Mouse (Mus musculus) heart, postnatal 14 days (tissue): ENCODE measurements around the gene Ldb2. TPM values are rescaled to one million over a fixed set of nuclear protein-coding genes. Genes with fewer than 3 reads are reported as not detected.
A peak's percentile ranks its signal among the peaks of the same experiment; 100 is the strongest.

Experiments used
- DNase-seq, 2 experiments: peaks; one replicate each; pipeline ENCODE4 v3.0.0; 2021 to 2022
- intact Hi-C: fragments of 180-260 bp; cut with DNase I; formaldehyde crosslinking; loops from one replicate; pipeline ENCODE4 v1.15.1; 2025
- total RNA-seq, 2 experiments: library from RNA; stranded (reverse); gene quantifications; 2 replicates each; pipeline ENCODE4 v1.2.3; 2021

The Ldb2 gene
- total RNA-seq, 2 experiments from 2014 or later, result 12.7 to 14.4 TPM

DNA sequence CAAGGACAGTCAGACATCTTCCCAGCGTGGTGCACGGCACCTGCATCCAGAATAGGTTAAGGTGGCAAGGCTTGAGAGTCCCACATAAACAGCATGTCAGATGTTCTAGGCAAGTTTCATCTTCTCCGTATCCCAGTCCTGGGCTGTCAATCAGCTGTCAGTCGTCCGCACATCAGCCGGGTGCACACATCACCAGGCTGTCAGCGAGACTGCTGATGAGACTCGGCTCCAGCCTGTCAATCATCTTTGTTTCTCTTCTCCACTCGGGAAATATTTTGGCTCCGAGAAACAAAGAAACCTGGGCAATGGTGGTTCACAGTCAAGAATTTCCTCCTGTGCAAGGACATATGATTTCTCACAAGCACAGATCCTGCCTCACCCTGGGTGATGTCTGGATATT lies 132.1 kb downstream of the Ldb2 start:
- intact Hi-C loops, result no loop called here
- DNase-seq, result no peak

DNA sequence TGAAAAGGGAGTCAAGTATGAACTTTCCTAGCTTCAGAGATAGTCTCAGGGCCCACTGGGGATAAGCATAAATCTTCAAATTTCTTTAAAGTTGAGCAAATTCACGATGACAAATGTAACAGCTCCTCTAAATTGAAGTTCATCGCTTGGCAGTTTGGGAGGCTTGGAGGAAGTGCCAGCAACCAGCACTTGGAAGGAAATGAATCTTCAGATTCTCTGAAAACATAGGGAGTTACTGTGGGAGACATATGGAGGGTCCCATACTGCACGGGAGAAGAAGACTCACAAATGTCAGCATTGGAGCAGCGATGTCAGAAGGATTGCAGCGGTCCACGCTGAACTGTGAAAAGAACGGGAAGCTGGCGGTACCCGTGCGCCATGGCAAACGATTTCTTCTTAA lies 139.8 kb downstream of the Ldb2 start:
- no peak for DNase-seq
- intact Hi-C loops, result no loop called here

DNA sequence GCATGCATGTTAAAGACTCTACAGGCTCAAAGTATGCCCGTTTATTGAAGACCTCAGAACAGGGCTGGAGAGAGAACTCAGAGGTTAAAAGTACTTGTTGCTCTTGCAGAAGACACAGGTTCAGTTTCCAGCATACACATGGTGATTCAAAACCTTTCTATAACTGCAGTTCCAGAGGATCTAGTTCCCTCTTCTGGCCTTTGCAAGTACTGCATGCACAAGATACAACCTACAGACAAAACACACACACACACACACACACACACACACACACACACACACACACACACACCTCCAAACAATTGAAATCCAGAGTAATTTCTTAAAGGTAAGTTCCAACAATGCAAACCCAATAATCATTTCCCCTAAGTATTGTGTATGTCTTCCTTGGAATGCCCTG lies 142.8 kb downstream of the Ldb2 start:
- intact Hi-C loops, result no loop called here

DNA sequence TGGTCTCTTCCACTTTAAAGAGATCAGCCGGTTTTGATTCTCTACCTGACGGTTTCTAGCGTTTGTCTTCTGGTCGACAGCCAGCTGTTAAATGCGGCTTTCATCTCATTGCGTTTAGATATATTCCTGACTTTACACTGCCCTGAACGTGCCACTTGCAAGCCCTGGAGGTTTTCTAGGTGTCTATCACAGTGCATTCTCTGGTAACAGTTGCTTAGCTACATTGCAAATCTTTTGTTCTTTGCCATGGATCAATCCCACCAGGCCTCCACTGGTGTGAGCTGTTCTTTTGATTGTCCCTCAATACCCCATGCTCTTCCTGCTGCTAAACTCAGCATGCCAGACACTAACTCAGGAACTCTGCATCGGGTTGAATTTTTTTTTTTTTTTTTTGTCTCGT lies 145.1 kb downstream of the Ldb2 start:
- intact Hi-C loops, result no loop called here
- no peak for DNase-seq

More for the DNA sequence above, 142.8 kb downstream of the Ldb2 start:
- no peak for DNase-seq

DNA sequence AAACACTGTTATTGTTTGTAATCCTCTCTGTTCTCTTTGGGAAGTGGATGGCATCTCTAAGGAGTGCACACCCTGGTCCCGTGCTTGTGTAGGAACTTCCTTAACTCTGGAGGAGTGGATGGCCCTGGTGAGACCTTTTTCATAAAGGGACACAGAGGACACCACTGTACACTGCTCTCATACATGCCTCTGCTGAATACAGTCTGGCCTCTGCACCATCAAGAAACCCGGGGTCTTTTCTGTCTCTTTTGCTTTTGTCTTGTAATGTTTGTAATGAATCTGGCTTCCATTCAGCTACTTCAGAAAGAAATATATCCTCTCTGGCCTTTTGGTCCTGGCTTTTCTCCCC lies 152.7 kb downstream of the Ldb2 start:
- intact Hi-C loops, result no loop called here
- no peak for DNase-seq

DNA sequence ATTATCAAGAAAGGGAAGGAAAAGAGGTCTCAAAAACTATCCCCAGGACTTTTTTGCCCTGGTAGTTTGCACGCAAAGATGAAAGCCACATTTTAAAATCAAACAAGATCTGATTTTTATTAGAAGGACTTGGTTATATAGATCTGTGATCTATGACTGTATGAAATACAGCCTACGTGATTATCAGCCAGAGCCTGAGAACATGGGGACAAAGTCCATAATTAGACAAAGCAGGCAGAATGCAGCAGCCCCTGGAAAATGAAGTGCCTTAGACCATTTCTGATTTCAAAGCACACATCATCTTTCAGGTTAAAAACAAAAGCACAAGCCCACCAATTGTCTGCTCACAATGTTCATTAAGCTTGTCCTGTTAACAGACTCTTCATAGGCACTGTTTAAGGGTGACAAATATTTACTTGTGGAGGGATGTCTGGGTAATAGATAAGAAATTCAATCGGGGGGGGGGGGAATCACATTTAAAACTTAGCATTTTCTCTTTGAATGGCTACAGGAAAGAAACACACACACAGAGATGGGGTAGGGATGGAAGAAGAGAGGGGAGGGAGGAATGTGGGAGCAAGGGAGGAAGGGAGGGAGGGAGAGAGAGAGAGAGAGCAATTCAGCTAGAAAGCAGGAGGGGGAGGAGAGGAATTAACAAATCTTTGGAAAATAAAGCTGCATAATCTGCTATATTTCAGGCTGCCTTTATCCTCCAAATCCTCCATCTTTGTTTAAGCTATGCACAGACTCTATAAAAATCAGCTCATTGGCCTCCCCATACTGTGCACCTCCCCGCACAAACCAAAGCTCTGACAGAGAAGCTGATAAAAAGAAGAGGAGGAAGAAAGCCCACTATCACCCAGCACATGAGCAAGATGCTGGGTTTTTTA lies 153.3 kb downstream of the Ldb2 start:
- intact Hi-C loops, result no loop called here
- DNase-seq, result no peak

DNA sequence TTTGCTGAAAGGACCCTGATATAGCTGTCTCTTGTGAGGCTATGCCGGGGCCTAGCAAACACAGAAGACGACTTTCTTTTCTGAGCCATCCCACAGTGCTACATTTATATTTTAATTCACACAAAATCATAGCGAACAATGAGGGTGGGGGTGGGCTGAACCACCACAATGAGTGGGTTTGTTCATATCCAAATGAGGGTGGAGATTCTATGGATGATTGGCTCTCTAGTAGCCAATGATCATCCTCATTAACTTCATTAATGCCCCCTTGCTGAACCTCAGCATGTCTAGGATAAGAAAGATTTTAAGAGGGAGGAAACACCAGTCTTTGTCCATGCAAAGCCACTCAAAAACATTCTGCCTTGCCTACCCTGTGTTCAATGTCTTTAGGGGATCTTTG lies 156.4 kb downstream of the Ldb2 start:
- DNase-seq, result no peak
- intact Hi-C loops, result no loop called here

DNA sequence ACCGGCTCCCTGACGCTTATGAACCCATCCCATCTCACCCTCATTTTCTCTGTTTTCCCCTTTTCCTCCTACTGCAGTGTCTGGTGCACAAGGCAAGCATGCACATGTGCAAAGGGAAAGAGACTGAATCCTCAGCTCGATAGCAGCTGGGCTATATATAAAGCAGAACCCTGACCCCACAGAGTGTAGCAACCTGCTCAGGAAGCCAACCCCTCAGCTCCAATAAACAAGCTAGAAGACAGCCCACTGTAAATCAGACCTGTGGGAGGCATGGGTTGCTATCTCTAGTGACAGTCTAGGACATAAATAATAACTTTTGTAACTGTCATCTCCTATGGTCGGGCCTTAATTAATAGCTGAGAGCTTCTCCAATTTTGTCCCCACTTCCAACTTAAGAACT lies 158.4 kb downstream of the Ldb2 start:
- DNase-seq, result no peak

DNA sequence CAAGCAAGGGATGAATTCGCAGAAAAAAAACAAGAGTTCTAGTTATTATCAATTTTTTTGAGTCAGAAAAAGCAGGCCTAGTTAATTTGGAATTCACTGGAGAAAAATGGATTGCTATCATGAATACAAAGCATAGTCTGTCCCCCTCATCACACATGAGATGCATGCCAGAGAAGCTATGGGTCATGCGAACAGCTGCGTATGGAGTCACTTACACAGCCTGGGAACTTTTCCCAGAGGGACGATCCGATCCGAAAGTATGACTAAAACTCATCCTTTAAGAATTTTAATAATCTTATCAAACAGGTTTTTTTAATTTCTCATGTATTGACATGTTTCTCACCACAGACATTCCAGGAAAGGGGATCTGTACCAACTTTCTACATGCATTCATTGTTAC lies 163.9 kb downstream of the Ldb2 start:
- peak in 1 of 2 experiments; percentile 9 for DNase-seq
- intact Hi-C loops, result no loop called here

More for the DNA sequence above, 158.4 kb downstream of the Ldb2 start:
- intact Hi-C loops, result no loop called here

DNA sequence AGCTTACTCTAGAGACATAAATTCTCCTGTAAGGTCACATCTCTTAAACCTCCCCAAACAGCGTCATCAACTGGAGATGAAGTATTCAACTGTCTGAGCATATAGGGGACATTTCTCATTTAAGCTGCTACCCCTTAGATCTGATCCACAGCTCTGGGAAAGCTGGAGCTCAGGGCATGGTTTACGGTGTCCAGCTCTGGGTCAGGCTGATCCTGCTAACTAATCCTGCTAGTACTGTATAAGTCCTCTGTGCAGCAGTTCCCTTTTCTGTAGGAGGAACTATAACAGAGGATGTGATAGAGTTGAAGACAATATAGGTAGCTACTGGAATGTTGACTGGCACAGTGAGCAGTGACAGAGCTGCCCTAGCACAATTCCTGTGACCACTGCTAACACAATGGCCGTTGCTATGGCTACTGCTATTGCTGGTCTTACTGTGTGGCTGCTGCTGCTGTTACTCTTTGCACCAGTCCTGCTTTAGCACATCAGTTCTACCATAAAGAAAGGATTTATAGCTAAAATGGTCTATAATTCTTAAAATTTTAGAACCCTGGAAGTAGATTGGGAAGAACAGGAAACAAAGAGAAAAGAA lies 170.3 kb downstream of the Ldb2 start:
- intact Hi-C loops, result no loop called here
- DNase-seq, result no peak

DNA sequence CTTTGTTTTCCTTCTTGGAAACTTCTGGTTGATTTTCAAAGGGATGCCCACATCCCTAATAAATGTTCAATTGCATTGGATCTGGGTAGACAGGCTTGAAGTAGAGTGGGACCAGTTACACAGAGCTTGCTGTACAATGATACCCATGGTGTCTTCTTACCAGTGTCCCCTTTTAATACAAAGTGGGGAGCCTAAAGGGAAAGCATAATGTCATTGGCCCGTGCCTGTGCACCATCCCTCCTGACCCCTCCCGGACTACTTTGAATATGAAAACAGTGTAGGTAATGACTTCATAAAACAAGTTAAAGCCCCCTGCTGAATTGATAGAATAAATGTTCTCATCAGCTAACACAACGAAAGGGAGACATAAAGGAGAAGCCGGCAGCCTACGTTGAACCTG lies 172.0 kb downstream of the Ldb2 start:
- intact Hi-C loops, result no loop called here
- no peak for DNase-seq

DNA sequence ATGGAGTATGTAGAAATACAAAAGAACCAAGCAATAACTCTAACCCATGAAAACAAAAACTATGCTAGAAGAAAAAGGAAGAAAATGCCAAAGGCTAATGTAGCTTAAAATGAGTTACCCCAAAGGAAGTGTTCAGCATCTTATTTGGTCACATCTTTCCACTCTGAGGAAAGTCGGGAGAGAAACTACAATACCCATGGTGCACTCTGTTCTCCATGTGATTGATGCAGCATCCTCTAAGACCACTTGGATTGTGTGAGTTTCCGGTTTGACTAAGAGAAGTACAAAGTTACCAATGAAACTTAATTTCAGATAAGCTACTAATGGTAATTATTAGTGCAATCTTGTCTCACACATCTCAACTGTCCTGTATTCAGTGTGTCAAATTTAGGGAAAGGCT lies 172.6 kb downstream of the Ldb2 start:
- no peak for DNase-seq
- intact Hi-C loops, result no loop called here

DNA sequence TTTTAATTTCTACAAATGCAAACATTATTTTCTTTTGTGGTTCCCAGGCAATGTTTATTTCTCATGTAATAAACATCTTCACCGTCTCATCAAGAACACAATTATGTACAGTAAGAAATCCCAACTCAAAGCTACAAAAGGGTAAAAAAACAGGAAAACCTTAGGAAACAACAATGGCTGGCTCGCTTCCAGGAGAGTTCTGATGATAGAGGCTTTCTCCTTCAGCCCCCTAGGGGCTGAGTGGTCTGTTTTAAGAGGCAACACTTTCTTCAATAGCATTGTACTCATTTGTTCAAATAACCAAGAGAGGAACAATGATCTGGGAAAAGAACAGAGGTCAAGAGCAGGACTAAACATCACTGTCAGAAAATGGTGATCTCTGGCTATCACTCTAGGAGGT lies 173.4 kb downstream of the Ldb2 start:
- intact Hi-C loops, result no loop called here
- DNase-seq, result peak; percentile 63 to 70

DNA sequence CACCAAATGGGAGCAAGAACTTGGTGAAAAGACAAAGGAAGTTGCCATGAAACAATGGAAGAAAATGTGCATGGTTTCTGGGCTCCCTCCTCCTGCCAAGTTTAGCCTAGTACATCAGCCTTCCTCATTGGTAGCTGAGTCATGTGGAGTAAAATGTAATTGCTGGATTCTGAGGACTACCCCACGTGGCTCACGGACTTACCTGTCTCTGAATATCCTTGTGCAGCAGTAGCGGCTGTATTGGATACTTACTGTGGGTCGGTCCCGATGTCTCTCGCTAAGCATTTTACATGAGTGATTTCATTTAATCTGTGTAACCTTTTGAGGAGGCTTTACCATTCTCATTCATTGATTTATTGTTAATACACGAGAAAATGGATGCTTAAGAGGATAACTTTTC lies 183.8 kb downstream of the Ldb2 start:
- DNase-seq, result no peak
- intact Hi-C loops, result no loop called here

DNA sequence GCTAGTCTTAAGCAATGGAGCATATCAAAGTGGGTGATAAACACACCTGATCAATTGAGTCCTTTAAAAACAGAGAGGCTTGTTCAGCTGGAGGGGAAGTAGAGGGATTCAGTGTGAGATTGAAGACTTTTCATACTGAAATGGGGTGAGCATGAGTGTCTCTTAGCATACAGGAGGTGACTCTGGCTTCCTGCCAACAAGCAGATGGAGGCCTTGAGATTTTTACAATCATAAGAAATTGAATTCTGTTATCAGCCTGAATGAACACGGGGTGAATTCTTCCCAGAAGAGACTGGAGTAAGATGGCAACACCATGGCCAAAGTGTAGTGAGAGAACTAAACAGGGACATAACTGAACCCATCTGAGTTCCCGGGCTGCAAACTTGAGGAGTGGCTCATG lies 190.6 kb downstream of the Ldb2 start:
- intact Hi-C loops, result no loop called here

DNA sequence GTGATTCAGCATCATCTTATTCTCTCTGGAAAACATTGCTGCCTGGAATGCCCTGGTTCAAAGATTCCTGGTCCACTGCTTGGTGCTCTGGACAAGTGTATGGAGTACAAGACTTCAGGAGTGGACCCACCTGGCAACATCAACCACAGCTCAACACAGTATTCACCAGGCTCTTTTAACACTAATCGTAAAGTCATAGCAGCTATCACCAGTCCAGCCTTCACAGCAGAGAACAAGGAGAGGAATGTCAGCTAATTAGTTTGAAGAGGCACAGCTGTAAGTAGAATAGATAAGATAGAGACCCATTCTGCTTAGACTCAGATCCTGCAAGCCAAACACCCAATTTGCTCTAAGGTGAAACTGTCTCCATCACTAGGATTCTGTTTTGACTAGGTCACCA lies 198.1 kb downstream of the Ldb2 start:
- no peak for DNase-seq
- intact Hi-C loops, result no loop called here

More for the DNA sequence above, 190.6 kb downstream of the Ldb2 start:
- DNase-seq, result no peak

DNA sequence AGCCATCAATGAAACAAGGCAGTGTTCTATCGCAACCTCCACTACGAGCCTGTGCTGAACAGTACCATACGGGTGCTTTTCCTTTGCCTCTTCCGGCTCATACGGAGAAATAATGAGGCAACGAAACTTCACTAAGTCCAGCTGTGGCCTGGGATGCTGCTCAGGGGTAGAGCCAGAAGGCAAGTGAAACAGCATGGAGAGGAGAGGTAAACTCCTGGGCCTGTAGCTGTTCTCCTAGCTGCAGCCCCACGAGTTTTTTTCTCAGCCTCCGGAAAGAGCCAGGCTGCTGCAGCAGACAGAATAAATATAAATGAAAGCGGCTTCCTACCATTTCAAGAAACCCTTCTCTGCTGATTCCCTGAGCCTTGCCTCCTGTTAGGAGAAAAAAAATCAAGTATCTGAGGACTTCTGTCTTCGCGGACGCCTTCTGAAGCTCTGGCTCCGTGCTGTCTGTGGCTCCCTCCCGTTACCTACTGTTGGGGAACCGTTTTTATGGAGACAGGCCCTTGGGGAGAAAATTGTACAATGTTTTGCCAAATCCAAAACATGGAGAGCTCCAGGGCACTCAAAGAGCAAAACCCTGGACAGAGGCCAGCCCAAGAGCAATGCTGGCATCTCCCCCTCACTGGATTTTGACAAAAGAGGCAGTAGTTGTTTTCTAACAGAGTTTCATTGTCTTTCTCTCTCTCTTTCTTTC lies 205.8 kb downstream of the Ldb2 start:
- DNase-seq, result peak in 1 of 2 experiments; percentile 41
- intact Hi-C loops, result loop anchor here (10.0 kb wide), 1 partner anchor 241 kb away; no protein-coding TSS in a partner anchor

DNA sequence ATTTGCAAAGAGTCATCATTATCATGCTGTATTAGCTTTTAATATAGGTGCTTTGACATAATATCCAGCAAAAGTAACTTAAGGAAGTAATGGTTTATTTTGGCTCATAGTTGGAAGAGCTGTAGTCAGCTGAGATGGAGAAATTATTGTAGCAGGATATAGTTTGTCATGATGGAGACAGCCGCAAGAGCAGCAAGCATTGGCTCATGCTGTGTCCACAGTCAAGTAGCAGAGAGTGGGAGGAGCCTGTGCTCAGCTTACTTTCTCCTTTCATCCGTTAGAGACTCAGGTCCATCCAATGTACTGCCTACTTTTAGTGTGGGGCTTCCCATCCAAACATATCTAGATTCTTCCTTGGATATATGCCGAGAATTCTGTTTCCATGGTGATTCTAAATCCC lies 208.7 kb downstream of the Ldb2 start:
- intact Hi-C loops, result loop anchor here (10.0 kb wide), 1 partner anchor 244 kb away; no protein-coding TSS in a partner anchor
- no peak for DNase-seq

DNA sequence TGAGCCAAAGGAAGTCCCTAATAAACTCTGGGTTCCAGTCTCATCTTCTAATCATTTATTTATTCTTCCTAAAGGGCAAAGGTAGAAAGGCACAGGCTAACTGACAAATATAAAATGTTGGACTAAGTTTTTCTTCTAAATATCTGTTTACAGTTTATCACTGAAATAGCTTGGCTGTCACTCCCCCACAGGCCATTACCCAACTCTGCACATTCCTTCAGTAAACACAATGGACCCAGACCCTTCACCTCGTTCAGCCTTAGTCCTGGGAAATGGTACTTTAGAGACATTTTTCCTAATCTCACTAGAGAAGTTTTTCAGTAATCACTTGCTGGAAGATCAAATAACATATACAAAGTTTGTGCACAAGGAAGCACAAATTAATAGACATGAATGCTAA lies 210.2 kb downstream of the Ldb2 start:
- intact Hi-C loops, result no loop called here
- DNase-seq, result no peak

DNA sequence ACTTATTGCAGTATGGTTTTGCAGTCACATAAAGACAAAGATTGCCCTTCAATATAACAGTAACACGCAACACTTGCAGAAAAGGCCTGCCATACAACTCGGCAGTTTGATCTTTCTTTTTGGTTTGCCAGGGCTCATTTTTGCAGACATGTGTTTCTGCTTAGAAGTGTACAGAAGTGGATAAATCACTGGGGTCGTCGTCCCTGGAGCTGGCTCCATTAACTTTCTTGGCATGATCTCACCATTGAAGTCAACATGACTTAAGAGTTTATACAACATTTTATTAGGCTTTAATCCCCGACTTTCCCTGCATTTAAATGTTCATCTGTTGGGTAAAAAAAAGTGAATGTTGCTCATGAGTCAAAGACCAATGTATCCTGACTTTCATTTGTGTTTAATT lies 212.9 kb downstream of the Ldb2 start:
- DNase-seq, result no peak
- intact Hi-C loops, result no loop called here

DNA sequence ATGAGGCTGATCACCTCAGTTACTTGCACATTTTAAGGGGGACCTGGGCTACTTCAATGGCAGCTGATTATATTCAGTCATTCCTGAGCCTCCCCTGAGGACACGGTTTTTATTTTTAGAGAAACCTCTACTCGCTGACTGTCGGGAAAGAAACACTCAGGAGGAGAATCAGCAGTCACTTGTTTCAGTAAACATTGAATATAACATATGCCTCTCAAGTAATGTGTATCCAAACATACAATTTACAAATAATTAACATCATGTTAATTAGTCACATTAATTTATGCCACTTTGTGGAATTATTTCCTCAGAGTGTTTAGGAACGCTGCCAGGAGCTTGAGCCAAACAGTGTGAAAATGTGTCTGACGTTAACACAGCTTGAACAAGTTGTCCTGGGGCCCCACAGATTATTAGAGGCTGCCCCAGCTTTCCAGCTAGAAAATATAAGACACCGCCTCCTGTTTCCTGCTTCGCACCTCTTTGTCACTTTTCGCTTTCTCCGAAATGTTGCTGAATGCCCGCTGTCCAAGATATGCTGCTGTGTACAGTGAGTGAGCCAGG lies 219.5 kb downstream of the Ldb2 start:
- no peak for DNase-seq
- intact Hi-C loops, result no loop called here
